Mouse (Mus musculus): ENCODE results near the gene Dolpp1.

Dolpp1 gene

GRCm38 (mm10) chr2:30441518-30442497 lies 49.8 kb downstream of the Dolpp1 start:
- DNase-seq (ENCODE audit: low spot score) = peak; percentile 76

GRCm38 (mm10) chr2:30442498-30442890 lies 50.4 kb downstream of the Dolpp1 start:
- DNase-seq (ENCODE audit: low spot score) = no peak

GRCm38 (mm10) chr2:30443281-30443680 lies 51.2 kb downstream of the Dolpp1 start:
- no peak for DNase-seq (ENCODE audit: low spot score)

- DNase-seq (ENCODE audit: low spot score) = no peak
Measured at GRCm38 (mm10) chr2:30444006-30444405, 52.0 kb downstream of the Dolpp1 start.

- no peak for DNase-seq (ENCODE audit: low spot score)
Measured at GRCm38 (mm10) chr2:30444450-30444849, 52.4 kb downstream of the Dolpp1 start.

- no peak for DNase-seq (ENCODE audit: low spot score)
Measured at GRCm38 (mm10) chr2:30445312-30445711, 53.3 kb downstream of the Dolpp1 start.

GRCm38 (mm10) chr2:30446891-30447826 lies 55.1 kb downstream of the Dolpp1 start:
- DNase-seq (ENCODE audit: low spot score) = no peak

- DNase-seq (ENCODE audit: low spot score) = no peak
Measured at GRCm38 (mm10) chr2:30448371-30448770, 56.3 kb downstream of the Dolpp1 start.

Measured in left cerebral cortex, adult 11 months (tissue).